Mouse (Mus musculus): Measurements from ENCODE around the gene Atg13. TPM values are rescaled to one million over a fixed set of nuclear protein-coding genes. Genes with fewer than 3 reads are reported as not detected.

Atg13 gene
- polyA plus RNA-seq, 1 experiment from 2014 or later = 27.2 TPM

GRCm38 (mm10) chr2:91705736-91706135, 4.6 kb downstream of the Atg13 start:
- H3K4me1 ChIP-seq (ENCODE audit: control insufficient read depth, insufficient read depth, low read length) = 0 out of 2 replicates have a peak, but pooled peaks cover 5% of the 10 kb centered on the region
- H3K9me3 ChIP-seq (ENCODE audit: control insufficient read depth, low read length) = no peaks in the 10 kb centered on the region
- H3K4me3 ChIP-seq (ENCODE audit: low read depth, low read length) = no peak overlapping the region
- 78% methylated on average over 6 of the region's 6 CpGs for WGBS
- no peak overlapping the region for H3K4me2 ChIP-seq (ENCODE audit: low read depth, low read length)
- no peak overlapping the region for H3K9ac ChIP-seq (ENCODE audit: low read depth, low read length)
- DNase-seq (ENCODE audit: low spot score) (no peak), ATAC-seq (ENCODE audit: low read depth) (no peak)
- 0 out of 2 replicates have a peak, but pooled peaks cover 5% of the 10 kb centered on the region for H3K36me3 ChIP-seq (ENCODE audit: control insufficient read depth, insufficient read depth, low read length)
- no peaks in the 10 kb centered on the region for H3K27me3 ChIP-seq (replicated peaks; ENCODE audit: control insufficient read depth, insufficient read depth, low read length)
- H3K27ac ChIP-seq (replicated peaks; ENCODE audit: low read depth, low read length) = no peak overlapping the region

GRCm38 (mm10) chr2:91701366-91701765, 9.0 kb downstream of the Atg13 start:
- Histone ChIP-seq H3K36me3 (ENCODE audit: control insufficient read depth, insufficient read depth, low read length) (0 out of 2 replicates have a peak, but pooled peaks cover 5% of the 10 kb centered on the region), H3K4me1 (ENCODE audit: control insufficient read depth, insufficient read depth, low read length) (no peaks in the 10 kb centered on the region), H3K4me3 (ENCODE audit: low read depth, low read length) (no peak overlapping the region), H3K4me2 (ENCODE audit: low read depth, low read length) (no peak overlapping the region), H3K27ac (replicated peaks; ENCODE audit: low read depth, low read length) (no peak overlapping the region), H3K27me3 (replicated peaks; ENCODE audit: control insufficient read depth, insufficient read depth, low read length) (no peaks in the 10 kb centered on the region), H3K9ac (ENCODE audit: low read depth, low read length) (no peak overlapping the region), H3K9me3 (ENCODE audit: control insufficient read depth, low read length) (no peaks in the 10 kb centered on the region)
- ATAC-seq (ENCODE audit: low read depth) = no peak
- 100% methylated on average over 2 of the region's 2 CpGs for WGBS
- no peak for DNase-seq (ENCODE audit: low spot score)

GRCm38 (mm10) chr2:91699225-91699624, 11.2 kb downstream of the Atg13 start:
- H3K27ac ChIP-seq (replicated peaks; ENCODE audit: low read depth, low read length) = no peak overlapping the region
- DNase-seq (ENCODE audit: low spot score) (no peak), ATAC-seq (ENCODE audit: low read depth) (no peak)
- H3K36me3 ChIP-seq (ENCODE audit: control insufficient read depth, insufficient read depth, low read length) = peaks cover 15% of the 10 kb centered on the region
- no peaks in the 10 kb centered on the region for H3K9me3 ChIP-seq (ENCODE audit: control insufficient read depth, low read length)
- 74% methylated on average over 1 of the region's 1 CpGs for WGBS
- H3K4me3 ChIP-seq (ENCODE audit: low read depth, low read length) = no peak overlapping the region
- no peaks in the 10 kb centered on the region for H3K4me1 ChIP-seq (ENCODE audit: control insufficient read depth, insufficient read depth, low read length)
- no peak overlapping the region for H3K4me2 ChIP-seq (ENCODE audit: low read depth, low read length)
- H3K9ac ChIP-seq (ENCODE audit: low read depth, low read length) = no peak overlapping the region
- no peaks in the 10 kb centered on the region for H3K27me3 ChIP-seq (replicated peaks; ENCODE audit: control insufficient read depth, insufficient read depth, low read length)

GRCm38 (mm10) chr2:91696225-91696590, 14.2 kb downstream of the Atg13 start:
- Histone ChIP-seq H3K9me3 (ENCODE audit: control insufficient read depth, low read length) (no peaks in the 10 kb centered on the region), H3K9ac (ENCODE audit: low read depth, low read length) (no peak overlapping the region), H3K36me3 (ENCODE audit: control insufficient read depth, insufficient read depth, low read length) (peaks cover 24% of the 10 kb centered on the region), H3K4me1 (ENCODE audit: control insufficient read depth, insufficient read depth, low read length) (no peaks in the 10 kb centered on the region), H3K4me2 (ENCODE audit: low read depth, low read length) (no peak overlapping the region), H3K27ac (replicated peaks; ENCODE audit: low read depth, low read length) (no peak overlapping the region), H3K27me3 (replicated peaks; ENCODE audit: control insufficient read depth, insufficient read depth, low read length) (no peaks in the 10 kb centered on the region), H3K4me3 (ENCODE audit: low read depth, low read length) (no peak overlapping the region)
- WGBS = 67% methylated on average over 1 of the region's 1 CpGs
- ATAC-seq (ENCODE audit: low read depth) (no peak), DNase-seq (ENCODE audit: low spot score) (no peak)

GRCm38 (mm10) chr2:91695436-91696224, 14.7 kb downstream of the Atg13 start:
- 84% methylated on average over 10 of the region's 10 CpGs for WGBS
- no peak for DNase-seq (ENCODE audit: low spot score)
- Histone ChIP-seq H3K9ac (ENCODE audit: low read depth, low read length) (no peak overlapping the region), H3K4me2 (ENCODE audit: low read depth, low read length) (no peak overlapping the region), H3K27me3 (replicated peaks; ENCODE audit: control insufficient read depth, insufficient read depth, low read length) (no peaks in the 10 kb centered on the region), H3K27ac (replicated peaks; ENCODE audit: low read depth, low read length) (no peak overlapping the region), H3K36me3 (ENCODE audit: control insufficient read depth, insufficient read depth, low read length) (peaks cover 24% of the 10 kb centered on the region), H3K4me1 (ENCODE audit: control insufficient read depth, insufficient read depth, low read length) (no peaks in the 10 kb centered on the region), H3K4me3 (ENCODE audit: low read depth, low read length) (no peak overlapping the region), H3K9me3 (ENCODE audit: control insufficient read depth, low read length) (no peaks in the 10 kb centered on the region)
- no peak for ATAC-seq (ENCODE audit: low read depth)

- no peaks in the 10 kb centered on the region for H3K4me1 ChIP-seq (ENCODE audit: control insufficient read depth, insufficient read depth, low read length)
- H3K27me3 ChIP-seq (replicated peaks; ENCODE audit: control insufficient read depth, insufficient read depth, low read length) = no peaks in the 10 kb centered on the region
- WGBS = 86% methylated on average over 7 of the region's 7 CpGs
- no peak overlapping the region for H3K9ac ChIP-seq (ENCODE audit: low read depth, low read length)
- H3K9me3 ChIP-seq (ENCODE audit: control insufficient read depth, low read length) = no peaks in the 10 kb centered on the region
- H3K4me3 ChIP-seq (ENCODE audit: low read depth, low read length) = no peak overlapping the region
- ATAC-seq (ENCODE audit: low read depth) = no peak; the same call in 1 of the 2 replicates
- peaks cover 49% of the 10 kb centered on the region for H3K36me3 ChIP-seq (ENCODE audit: control insufficient read depth, insufficient read depth, low read length)
- H3K4me2 ChIP-seq (ENCODE audit: low read depth, low read length) = no peak overlapping the region
- peak; percentile 10 for DNase-seq (ENCODE audit: low spot score)
- H3K27ac ChIP-seq (replicated peaks; ENCODE audit: low read depth, low read length) = no peak overlapping the region
Observed at GRCm38 (mm10) chr2:91689452-91689851, 20.9 kb downstream of the Atg13 start.

- 79% methylated on average over 8 of the region's 8 CpGs for WGBS
- H3K4me1 ChIP-seq (ENCODE audit: control insufficient read depth, insufficient read depth, low read length) = no peaks in the 10 kb centered on the region
- no peak for ATAC-seq (ENCODE audit: low read depth)
- H3K27me3 ChIP-seq (replicated peaks; ENCODE audit: control insufficient read depth, insufficient read depth, low read length) = no peaks in the 10 kb centered on the region
- H3K36me3 ChIP-seq (ENCODE audit: control insufficient read depth, insufficient read depth, low read length) = peaks cover 77% of the 10 kb centered on the region
- H3K9ac ChIP-seq (ENCODE audit: low read depth, low read length) = no peak overlapping the region
- no peak overlapping the region for H3K27ac ChIP-seq (replicated peaks; ENCODE audit: low read depth, low read length)
- no peak overlapping the region for H3K4me3 ChIP-seq (ENCODE audit: low read depth, low read length)
- H3K4me2 ChIP-seq (ENCODE audit: low read depth, low read length) = no peak overlapping the region
- no peak for DNase-seq (ENCODE audit: low spot score)
- H3K9me3 ChIP-seq (ENCODE audit: control insufficient read depth, low read length) = no peaks in the 10 kb centered on the region
Observed at GRCm38 (mm10) chr2:91683919-91684318, 26.5 kb downstream of the Atg13 start.

GRCm38 (mm10) chr2:91682850-91683249, 27.5 kb downstream of the Atg13 start:
- ATAC-seq (ENCODE audit: low read depth) = peak; percentile 63; the same call in 1 of the 2 replicates
- H3K4me3 ChIP-seq (ENCODE audit: low read depth, low read length) = no peak overlapping the region
- no peaks in the 10 kb centered on the region for H3K4me1 ChIP-seq (ENCODE audit: control insufficient read depth, insufficient read depth, low read length)
- peaks cover 78% of the 10 kb centered on the region for H3K36me3 ChIP-seq (ENCODE audit: control insufficient read depth, insufficient read depth, low read length)
- no peak overlapping the region for H3K27ac ChIP-seq (replicated peaks; ENCODE audit: low read depth, low read length)
- no peaks in the 10 kb centered on the region for H3K9me3 ChIP-seq (ENCODE audit: control insufficient read depth, low read length)
- WGBS = 53% methylated on average over 4 of the region's 4 CpGs
- H3K27me3 ChIP-seq (replicated peaks; ENCODE audit: control insufficient read depth, insufficient read depth, low read length) = no peaks in the 10 kb centered on the region
- H3K4me2 ChIP-seq (ENCODE audit: low read depth, low read length) = no peak overlapping the region
- DNase-seq (ENCODE audit: low spot score) = peak; percentile 64
- H3K9ac ChIP-seq (ENCODE audit: low read depth, low read length) = no peak overlapping the region

- H3K27ac ChIP-seq (replicated peaks; ENCODE audit: low read depth, low read length) = no peak overlapping the region
- DNase-seq (ENCODE audit: low spot score) (no peak), ATAC-seq (ENCODE audit: low read depth) (no peak)
- H3K27me3 ChIP-seq (replicated peaks; ENCODE audit: control insufficient read depth, insufficient read depth, low read length) = no peaks in the 10 kb centered on the region
- no peak overlapping the region for H3K4me3 ChIP-seq (ENCODE audit: low read depth, low read length)
- no peaks in the 10 kb centered on the region for H3K4me1 ChIP-seq (ENCODE audit: control insufficient read depth, insufficient read depth, low read length)
- no peaks in the 10 kb centered on the region for H3K9me3 ChIP-seq (ENCODE audit: control insufficient read depth, low read length)
- no peak overlapping the region for H3K4me2 ChIP-seq (ENCODE audit: low read depth, low read length)
- peaks cover 90% of the 10 kb centered on the region for H3K36me3 ChIP-seq (ENCODE audit: control insufficient read depth, insufficient read depth, low read length)
- no peak overlapping the region for H3K9ac ChIP-seq (ENCODE audit: low read depth, low read length)
Observed at GRCm38 (mm10) chr2:91676961-91677360, 33.4 kb downstream of the Atg13 start.
